Mouse (Mus musculus) liver, embryonic 11.5 days (tissue): ENCODE measurements around the gene Dgkd. TPM values are rescaled to one million over a fixed set of nuclear protein-coding genes. Genes with fewer than 3 reads are reported as not detected.

Experiments used
- ATAC-seq: fragments of 200-750 bp; cut with Nextera tagmentation; replicated peaks from 2 replicates; pipeline ENCODE4 v1.8.0; 2017; ENCODE audit warnings: moderate number of reproducible peaks, mild to moderate bottlenecking, moderate TSS enrichment, moderate library complexity; ENCODE audit not compliant: low FRiP score
- DNase-seq: peaks from one replicate; pipeline ENCODE4 v3.0.0-alpha.2; 2017; ENCODE audit warnings: low spot score
- H3K27ac ChIP-seq: fragments of 300-500 bp; sonication (generic); 2 replicates; pipeline ENCODE4 v1.5.1; 2014; ENCODE audit warnings: mild to moderate bottlenecking, low read depth, low read length, control low read depth
- H3K27me3 ChIP-seq: fragments of 300-500 bp; sonication (generic); replicated peaks from 2 replicates; pipeline ENCODE4 v1.6.1; 2014; ENCODE audit warnings: low read length, mixed read lengths; ENCODE audit not compliant: control insufficient read depth, insufficient read depth
- H3K36me3 ChIP-seq: fragments of 300-500 bp; sonication (generic); 2 replicates; pipeline ENCODE4 v1.6.1; 2014; ENCODE audit warnings: mild to moderate bottlenecking, low read length, moderate library complexity, mixed read lengths; ENCODE audit not compliant: control insufficient read depth, insufficient read depth
- H3K4me1 ChIP-seq: fragments of 300-500 bp; sonication (generic); replicated peaks from 2 replicates; pipeline ENCODE4 v1.6.1; 2014; ENCODE audit warnings: low read length, mixed read lengths; ENCODE audit not compliant: control insufficient read depth, insufficient read depth
- H3K4me2 ChIP-seq: fragments of 300-500 bp; sonication (generic); 2 replicates; pipeline ENCODE4 v1.6.1; 2014; ENCODE audit warnings: mild to moderate bottlenecking, control low read depth, moderate library complexity
- H3K4me3 ChIP-seq: fragments of 300-500 bp; sonication (generic); 2 replicates; pipeline ENCODE4 v1.5.1; 2014; ENCODE audit warnings: low read depth, low read length, control low read depth
- H3K9ac ChIP-seq: fragments of 300-500 bp; sonication (generic); 2 replicates; pipeline ENCODE4 v1.6.1; 2014; ENCODE audit warnings: low read depth, low read length, control low read depth
- H3K9me3 ChIP-seq: fragments of 300-500 bp; sonication (generic); 2 replicates; pipeline ENCODE4 v1.6.1; 2016; ENCODE audit warnings: low read length, inconsistent platforms, mixed read lengths; ENCODE audit not compliant: control insufficient read depth
- WGBS: fragments of 180-500 bp; shearing (Covaris S2); extraction: QIAGEN DNeasy Blood & Tissue Kit; methylation state at CpG from one replicate; pipeline ENCODE4 v1.1.7; 2014; 5-methylcytosine and 5-hydroxymethylcytosine counted together
- polyA plus RNA-seq: library from polyadenylated mRNA; unstranded; fragments of >200 nt; fragmentation: Nextera tagmentation; extraction: Ambion mirVana; gene quantifications from 2 replicates; pipeline ENCODE4 v1.2.1, GENCODE M21; 2014

Gene Dgkd
- polyA plus RNA-seq, 1 experiment from 2014 or later: 33.5 TPM

GRCm38 (mm10) chr1:87900979-87901378, 47.9 kb downstream of the Dgkd start:
- Histone ChIP-seq H3K9me3 (no peaks in the 10 kb centered on the region), H3K4me2 (no peak overlapping the region), H3K4me1 (peaks cover 14% of the 10 kb centered on the region), H3K27me3 (no peaks in the 10 kb centered on the region), H3K4me3 (no peak overlapping the region), H3K36me3 (no peaks in the 10 kb centered on the region), H3K9ac (no peak overlapping the region), H3K27ac (no peak overlapping the region)
- WGBS: 61% methylated on average over 6 of the region's 6 CpGs
- ATAC-seq: no peak; the same call in 1 of the 2 replicates
- DNase-seq: no peak

- H3K9me3 ChIP-seq: no peaks in the 10 kb centered on the region
- H3K36me3 ChIP-seq: no peaks in the 10 kb centered on the region
- H3K4me1 ChIP-seq: peaks cover 14% of the 10 kb centered on the region
- no peak overlapping the region for H3K9ac ChIP-seq
- no peak overlapping the region for H3K4me2 ChIP-seq
- no peak for DNase-seq
- no peaks in the 10 kb centered on the region for H3K27me3 ChIP-seq
- no peak overlapping the region for H3K27ac ChIP-seq
- H3K4me3 ChIP-seq: no peak overlapping the region
- ATAC-seq: no peak
These were observed 49.1 kb downstream of the Dgkd start for GRCm38 (mm10) chr1:87902186-87902585.

GRCm38 (mm10) chr1:87906361-87906956, 53.4 kb downstream of the Dgkd start:
- H3K9ac ChIP-seq: no peak overlapping the region
- no peaks in the 10 kb centered on the region for H3K27me3 ChIP-seq
- 77% methylated on average over 5 of the region's 5 CpGs for WGBS
- DNase-seq (no peak), ATAC-seq (peak; percentile 54; the same call in 1 of the 2 replicates)
- H3K27ac ChIP-seq: no peak overlapping the region
- H3K4me2 ChIP-seq: no peak overlapping the region
- no peaks in the 10 kb centered on the region for H3K36me3 ChIP-seq
- H3K4me1 ChIP-seq: peaks cover 18% of the 10 kb centered on the region
- no peak overlapping the region for H3K4me3 ChIP-seq
- H3K9me3 ChIP-seq: no peaks in the 10 kb centered on the region

- Histone ChIP-seq H3K27ac (no peak overlapping the region), H3K27me3 (no peaks in the 10 kb centered on the region), H3K9me3 (no peaks in the 10 kb centered on the region), H3K4me2 (no peak overlapping the region), H3K4me3 (no peak overlapping the region), H3K36me3 (no peaks in the 10 kb centered on the region), H3K9ac (no peak overlapping the region), H3K4me1 (peaks cover 21% of the 10 kb centered on the region)
- DNase-seq (no peak), ATAC-seq (no peak)
- 91% methylated on average over 2 of the region's 2 CpGs for WGBS
These were observed 54.9 kb downstream of the Dgkd start for GRCm38 (mm10) chr1:87908006-87908405.

- H3K4me2 ChIP-seq: no peak overlapping the region
- H3K4me3 ChIP-seq: no peak overlapping the region
- 69% methylated on average over 3 of the region's 3 CpGs for WGBS
- no peaks in the 10 kb centered on the region for H3K27me3 ChIP-seq
- H3K27ac ChIP-seq: no peak overlapping the region
- H3K4me1 ChIP-seq: peaks cover 21% of the 10 kb centered on the region
- no peak for ATAC-seq
- no peak overlapping the region for H3K9ac ChIP-seq
- no peaks in the 10 kb centered on the region for H3K36me3 ChIP-seq
- no peak for DNase-seq
- H3K9me3 ChIP-seq: no peaks in the 10 kb centered on the region
These were observed 55.6 kb downstream of the Dgkd start for GRCm38 (mm10) chr1:87908736-87909135.

GRCm38 (mm10) chr1:87909565-87909964, 56.5 kb downstream of the Dgkd start:
- no peak for DNase-seq
- Histone ChIP-seq H3K4me1 (peaks cover 21% of the 10 kb centered on the region), H3K27me3 (no peaks in the 10 kb centered on the region), H3K9me3 (no peaks in the 10 kb centered on the region), H3K4me2 (no peak overlapping the region), H3K36me3 (no peaks in the 10 kb centered on the region), H3K27ac (no peak overlapping the region), H3K9ac (no peak overlapping the region), H3K4me3 (no peak overlapping the region)
- no peak; the same call in 1 of the 2 replicates for ATAC-seq

GRCm38 (mm10) chr1:87910428-87910827, 57.3 kb downstream of the Dgkd start:
- peaks cover 21% of the 10 kb centered on the region for H3K4me1 ChIP-seq
- H3K9me3 ChIP-seq: no peaks in the 10 kb centered on the region
- H3K36me3 ChIP-seq: no peaks in the 10 kb centered on the region
- no peaks in the 10 kb centered on the region for H3K27me3 ChIP-seq
- no peak overlapping the region for H3K4me2 ChIP-seq
- H3K9ac ChIP-seq: no peak overlapping the region
- DNase-seq: no peak
- H3K27ac ChIP-seq: no peak overlapping the region
- no peak overlapping the region for H3K4me3 ChIP-seq
- 71% methylated on average over 1 of the region's 1 CpGs for WGBS
- no peak for ATAC-seq

GRCm38 (mm10) chr1:87913356-87913755, 60.3 kb downstream of the Dgkd start:
- H3K4me3 ChIP-seq: no peak overlapping the region
- H3K4me2 ChIP-seq: no peak overlapping the region
- no peak for ATAC-seq
- H3K9me3 ChIP-seq: no peaks in the 10 kb centered on the region
- no peak for DNase-seq
- H3K9ac ChIP-seq: no peak overlapping the region
- H3K4me1 ChIP-seq: peaks cover 17% of the 10 kb centered on the region
- no peaks in the 10 kb centered on the region for H3K27me3 ChIP-seq
- H3K27ac ChIP-seq: no peak overlapping the region
- peaks cover 9% of the 10 kb centered on the region; the same call in 1 of the 2 replicates for H3K36me3 ChIP-seq

- DNase-seq (no peak), ATAC-seq (no peak)
- peaks cover 12% of the 10 kb centered on the region; the same call in 1 of the 2 replicates for H3K36me3 ChIP-seq
- H3K27ac ChIP-seq: no peak overlapping the region
- no peaks in the 10 kb centered on the region for H3K9me3 ChIP-seq
- H3K27me3 ChIP-seq: no peaks in the 10 kb centered on the region
- H3K9ac ChIP-seq: no peak overlapping the region
- no peak overlapping the region for H3K4me2 ChIP-seq
- H3K4me3 ChIP-seq: no peak overlapping the region
- 0 out of 2 replicates have a peak, but pooled peaks cover 1% of the 10 kb centered on the region for H3K4me1 ChIP-seq
- WGBS: 97% methylated on average over 3 of the region's 3 CpGs
These were observed 64.3 kb downstream of the Dgkd start for GRCm38 (mm10) chr1:87917361-87917760.
